Mouse (Mus musculus) liver, embryonic 14.5 days (tissue): ENCODE results near the gene Dnm3. TPM values are rescaled to one million over a fixed set of nuclear protein-coding genes. Genes with fewer than 3 reads are reported as not detected.

Experiments
- ATAC-seq: fragments of 200-750 bp; cut with Nextera tagmentation; 2 replicates; pipeline ENCODE4 v1.8.0; 2017; ENCODE audit warnings: moderate number of reproducible peaks, mild to moderate bottlenecking, moderate library complexity; ENCODE audit not compliant: insufficient read depth
- DNase-seq, 3 experiments: peaks; one replicate each; pipeline ENCODE4 v3.0.0-alpha.2; 2012 to 2013; ENCODE audit warnings: low read depth in 3 of 3, low spot score in 3 of 3
- H3K27ac ChIP-seq: fragments of 300-500 bp; sonication (generic); 2 replicates; pipeline ENCODE4 v1.5.1; 2014; ENCODE audit warnings: moderate library complexity, mild to moderate bottlenecking, control low read depth, inconsistent platforms
- H3K27me3 ChIP-seq: fragments of 300-500 bp; sonication (generic); 2 replicates; pipeline ENCODE4 v1.6.1; 2014; ENCODE audit warnings: mild to moderate bottlenecking, low read length, moderate library complexity; ENCODE audit not compliant: control insufficient read depth, insufficient read depth
- H3K36me3 ChIP-seq: fragments of 300-500 bp; sonication (generic); replicated peaks from 2 replicates; pipeline ENCODE4 v1.6.1; 2014; ENCODE audit warnings: low read depth; ENCODE audit not compliant: control insufficient read depth, insufficient read depth
- H3K4me1 ChIP-seq, 2 experiments: fragments of 200-500 bp in 1 of 2; fragments of 300-500 bp in 1 of 2; sonication (generic) in 1 of 2; replicated peaks; 2 replicates each; pipeline ENCODE4 v1.6.1; 2012 to 2014; ENCODE audit warnings: antibody characterized with exemption in 1 of 2, inconsistent platforms in 1 of 2, low read length in 1 of 2; ENCODE audit not compliant: control insufficient read depth in 2 of 2, insufficient read depth in 2 of 2
- H3K4me2 ChIP-seq: fragments of 300-500 bp; sonication (generic); 2 replicates; pipeline ENCODE4 v1.6.1; 2014; ENCODE audit warnings: low read depth, mild to moderate bottlenecking, control low read depth, moderate library complexity
- H3K4me3 ChIP-seq, 2 experiments: fragments of 200-500 bp in 1 of 2; fragments of 300-500 bp in 1 of 2; sonication (generic) in 1 of 2; 2 replicates each; pipeline ENCODE4 v1.5.1; 2012 to 2014; ENCODE audit warnings: low read depth in 2 of 2, low read length in 2 of 2, mild to moderate bottlenecking in 2 of 2, control low read depth in 1 of 2, inconsistent platforms in 1 of 2, moderate library complexity in 1 of 2; ENCODE audit not compliant: insufficient read depth in 1 of 2
- H3K9ac ChIP-seq: fragments of 300-500 bp; sonication (generic); replicated peaks from 2 replicates; pipeline ENCODE4 v1.6.1; 2014; ENCODE audit warnings: mild to moderate bottlenecking, control low read depth, moderate library complexity
- H3K9me3 ChIP-seq: fragments of 300-500 bp; sonication (generic); 2 replicates; pipeline ENCODE4 v1.6.1; 2016; ENCODE audit warnings: low read length, mixed read lengths; ENCODE audit not compliant: control insufficient read depth
- CTCF ChIP-seq: IDR thresholded peaks from 2 replicates; pipeline ENCODE4 v1.5.1; 2016; ENCODE audit warnings: antibody characterized with exemption, low read depth, control low read depth
- EP300 ChIP-seq: IDR thresholded peaks from 2 replicates; pipeline ENCODE4 v1.6.1; 2016; ENCODE audit warnings: antibody characterized with exemption, low read depth
- WGBS: fragments of 180-500 bp; shearing (Covaris S2); extraction: QIAGEN DNeasy Blood & Tissue Kit; methylation state at CpG from one replicate; pipeline ENCODE4 v1.1.7; 2014; ENCODE audit not compliant: insufficient replicate concordance; 5-methylcytosine and 5-hydroxymethylcytosine counted together
- polyA plus RNA-seq, 2 experiments: library from polyadenylated mRNA; depleted of rRNA in 1 of 2; stranded (reverse) in 1 of 2; unstranded in 1 of 2; fragments of >200 nt; fragmentation: Nextera tagmentation in 1 of 2; extraction: Ambion mirVana in 1 of 2; gene quantifications; 2 replicates each; pipeline versions ENCODE4 v1.2.1 to v1.2.3; 2012 to 2014

The Dnm3 gene
- polyA plus RNA-seq, 2 experiments: 0.61 to 0.96 TPM

DNA sequence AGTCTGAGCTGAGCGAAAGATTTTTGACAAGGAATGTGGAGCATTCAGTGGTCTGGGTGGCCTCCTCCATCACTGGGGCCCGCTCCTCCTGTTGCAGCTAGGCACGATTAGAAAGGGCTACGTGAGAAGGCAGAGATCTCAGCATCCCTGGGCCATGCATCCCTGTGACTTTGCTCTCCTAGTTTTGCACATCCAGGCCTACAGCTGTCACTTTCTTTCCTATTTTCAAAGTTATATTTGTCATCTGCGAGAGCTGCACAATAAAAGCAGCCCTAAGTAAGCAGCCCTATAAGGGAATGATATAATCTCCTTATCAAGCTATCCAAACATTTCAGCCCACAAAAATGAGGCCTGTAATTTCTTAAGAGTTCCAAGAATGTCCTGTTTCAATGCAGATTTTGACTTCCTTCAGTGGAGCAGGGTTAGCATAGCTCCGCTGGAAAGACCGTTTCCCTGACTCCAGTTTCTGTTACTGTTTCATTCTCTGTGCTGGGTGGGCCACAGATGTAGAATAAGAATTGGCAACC is 252.2 kb downstream of the Dnm3 start:
- ATAC-seq: no peak
- TF ChIP-seq EP300 (no peak), CTCF (no peak)
- Histone ChIP-seq H3K4me2 (no peak overlapping the region), H3K9ac (no peak overlapping the region), H3K36me3 (no peaks in the 10 kb centered on the region), H3K4me3 (no peak overlapping the region), H3K27ac (no peak overlapping the region), H3K4me1 (no peaks in the 10 kb centered on the region; a peak in 1 of 4 replicates), H3K9me3 (no peaks in the 10 kb centered on the region), H3K27me3 (no peaks in the 10 kb centered on the region)
- 65% methylated on average over 7 of the region's 7 CpGs for WGBS
- no peak for DNase-seq

DNA sequence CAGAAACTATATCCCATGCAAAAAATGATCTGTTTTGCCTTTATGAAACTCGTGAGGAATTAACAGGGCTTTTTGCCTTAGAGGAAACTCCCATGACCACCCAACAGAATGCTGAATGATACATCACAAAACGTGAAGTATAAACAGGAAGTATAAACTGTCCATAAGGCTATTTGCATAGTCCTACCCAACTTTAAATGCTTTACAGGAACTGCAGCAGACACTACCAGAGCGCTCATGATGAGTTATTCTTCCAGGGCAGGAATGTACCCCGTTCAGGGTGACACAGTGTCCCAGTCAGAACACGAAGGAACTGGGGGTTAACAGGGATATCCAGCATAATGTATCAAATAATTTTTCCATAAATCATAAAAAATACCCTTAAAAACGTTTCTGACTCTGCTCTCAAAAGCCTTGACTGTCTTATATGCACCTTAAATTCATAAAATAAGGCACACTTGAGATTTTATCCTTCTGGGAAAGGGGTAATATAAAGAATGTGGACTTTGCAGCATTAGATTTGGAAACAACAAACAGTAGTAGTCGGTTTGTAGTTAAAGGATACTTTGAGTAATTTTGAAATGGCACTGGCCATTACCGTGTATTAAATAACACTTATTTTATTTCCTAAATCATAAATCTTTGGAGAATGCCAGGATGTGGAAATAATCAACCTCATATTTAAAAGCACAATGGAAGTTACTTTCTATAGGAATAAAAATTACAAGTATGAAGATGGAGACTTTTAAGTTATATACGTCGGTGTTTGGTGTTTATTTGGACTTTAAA is 252.8 kb downstream of the Dnm3 start:
- no peak for TF ChIP-seq CTCF
- no peak for TF ChIP-seq EP300
- 49% methylated on average over 10 of the region's 10 CpGs for WGBS
- DNase-seq (no peak), ATAC-seq (no peak)
- H3K4me2 ChIP-seq: no peak overlapping the region
- H3K4me1 ChIP-seq: no peaks in the 10 kb centered on the region; a peak in 1 of 4 replicates
- no peak overlapping the region for H3K4me3 ChIP-seq
- no peak overlapping the region for H3K9ac ChIP-seq
- no peaks in the 10 kb centered on the region for H3K27me3 ChIP-seq
- no peak overlapping the region for H3K27ac ChIP-seq
- no peaks in the 10 kb centered on the region for H3K9me3 ChIP-seq
- H3K36me3 ChIP-seq: no peaks in the 10 kb centered on the region

DNA sequence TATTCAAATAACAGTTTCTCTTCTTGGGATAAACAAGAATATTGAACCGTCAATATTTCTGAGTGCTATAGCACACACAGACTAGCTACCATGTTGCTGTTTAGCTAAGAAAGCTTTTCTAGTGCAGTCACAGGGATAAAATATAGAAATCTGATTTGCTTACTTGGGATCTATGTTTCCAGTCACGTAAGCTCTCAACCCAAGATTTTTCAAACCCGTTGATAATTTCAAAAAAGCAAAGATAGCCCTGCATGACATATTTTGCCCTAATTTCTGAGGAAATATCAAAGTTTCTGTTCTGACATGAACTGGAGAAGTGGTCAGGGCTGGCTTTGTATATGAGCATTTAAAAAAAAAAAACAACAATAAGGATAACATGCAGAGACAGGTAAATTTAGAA is 253.8 kb downstream of the Dnm3 start:
- no peaks in the 10 kb centered on the region for H3K27me3 ChIP-seq
- WGBS: 75% methylated on average over 3 of the region's 3 CpGs
- no peak overlapping the region for H3K9ac ChIP-seq
- DNase-seq (no peak), ATAC-seq (no peak)
- H3K4me2 ChIP-seq: no peak overlapping the region
- TF ChIP-seq EP300 (no peak), CTCF (no peak)
- H3K36me3 ChIP-seq: no peaks in the 10 kb centered on the region
- H3K4me1 ChIP-seq: no peaks in the 10 kb centered on the region; a peak in 1 of 4 replicates
- no peak overlapping the region for H3K27ac ChIP-seq
- no peaks in the 10 kb centered on the region for H3K9me3 ChIP-seq
- H3K4me3 ChIP-seq: no peak overlapping the region

DNA sequence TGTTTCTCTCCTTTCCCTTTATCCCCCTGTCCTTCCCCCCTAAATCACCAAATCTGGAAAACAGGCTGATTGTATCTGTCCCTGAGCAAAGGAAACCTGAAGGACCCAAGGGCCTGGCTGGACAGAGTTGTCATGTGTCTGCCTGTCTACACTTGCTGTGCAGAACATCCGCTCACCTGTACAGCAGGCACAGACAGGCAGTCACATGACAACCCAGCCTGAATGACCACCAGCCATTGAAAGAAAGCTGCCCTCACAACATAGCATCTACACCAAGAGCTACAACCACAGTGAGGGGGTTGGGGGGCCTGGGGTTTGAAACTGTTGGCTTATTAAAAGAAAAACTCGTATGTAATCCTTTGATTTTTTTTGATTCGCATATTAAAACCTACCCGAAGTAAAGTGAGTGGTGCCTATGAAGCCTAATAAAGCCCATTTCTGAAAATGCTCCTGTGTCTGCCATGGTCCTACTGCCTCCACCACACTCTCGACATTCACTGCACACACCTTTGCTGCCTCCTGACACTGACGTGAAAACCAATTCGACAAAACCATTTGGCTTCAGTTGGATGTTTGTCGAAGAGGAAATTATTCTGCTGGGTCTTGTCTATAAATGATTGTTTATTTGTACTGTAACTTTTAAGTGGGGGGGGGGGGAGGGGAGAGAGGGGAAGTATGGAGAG is 254.4 kb downstream of the Dnm3 start:
- H3K27me3 ChIP-seq: no peaks in the 10 kb centered on the region
- no peak for DNase-seq
- H3K36me3 ChIP-seq: no peaks in the 10 kb centered on the region
- TF ChIP-seq EP300: no peak
- no peak overlapping the region for H3K4me2 ChIP-seq
- H3K27ac ChIP-seq: no peak overlapping the region
- H3K9ac ChIP-seq: no peak overlapping the region
- H3K9me3 ChIP-seq: no peaks in the 10 kb centered on the region
- WGBS: 72% methylated on average over 8 of the region's 8 CpGs
- H3K4me1 ChIP-seq: no peaks in the 10 kb centered on the region; a peak in 1 of 4 replicates
- H3K4me3 ChIP-seq: no peak overlapping the region
- no peak for ATAC-seq

DNA sequence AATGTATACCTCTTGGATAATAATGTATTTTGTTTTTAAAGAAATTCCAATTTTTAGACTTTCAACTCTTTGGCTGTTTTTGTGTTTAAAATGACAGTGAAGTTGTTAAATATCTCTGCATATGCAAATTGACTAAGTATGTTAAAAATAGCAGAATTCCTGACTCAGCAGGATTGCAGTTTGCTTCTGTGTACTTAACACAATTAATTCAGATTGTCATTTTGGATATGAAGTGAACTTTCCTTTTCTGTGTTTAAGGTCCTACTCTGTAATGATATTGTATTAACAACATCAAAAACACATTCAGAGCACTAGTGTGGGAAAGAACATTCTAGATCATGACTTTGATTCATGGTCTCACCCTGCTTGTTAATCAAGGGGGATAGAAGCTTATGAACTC is 255.5 kb downstream of the Dnm3 start:
- DNase-seq: no peak
- H3K4me1 ChIP-seq: no peaks in the 10 kb centered on the region; a peak in 1 of 4 replicates
- H3K4me3 ChIP-seq: no peak overlapping the region
- no peak overlapping the region for H3K9ac ChIP-seq
- no peak for ATAC-seq
- no peak overlapping the region for H3K4me2 ChIP-seq
- H3K27ac ChIP-seq: no peak overlapping the region
- H3K36me3 ChIP-seq: no peaks in the 10 kb centered on the region
- no peak for TF ChIP-seq EP300
- no peaks in the 10 kb centered on the region for H3K9me3 ChIP-seq
- H3K27me3 ChIP-seq: no peaks in the 10 kb centered on the region
